Mouse (Mus musculus): ENCODE results near the gene Fancd2os.

DNA sequence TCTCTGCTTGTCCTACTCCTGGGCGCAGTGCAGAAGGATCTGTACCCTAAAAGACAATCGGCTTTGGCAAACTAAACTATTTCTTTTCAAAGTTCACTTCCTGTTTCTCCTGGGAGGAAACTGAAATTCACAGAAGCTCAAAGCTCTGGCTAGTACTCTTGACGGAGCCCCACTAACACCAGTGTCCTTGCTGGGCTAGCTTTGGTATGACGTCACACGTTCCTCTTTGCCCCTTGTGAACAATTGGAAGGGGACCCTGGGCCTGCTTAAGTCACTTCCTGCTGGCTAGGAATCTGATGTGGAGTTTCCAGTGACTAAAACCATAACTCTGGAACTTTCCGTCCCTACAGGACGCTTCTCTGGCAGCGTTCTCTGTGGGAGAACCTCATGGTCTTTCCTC, 44.3 kb upstream of the Fancd2os start:
- TF ChIP-seq GATA1 (IDR thresholded peaks at IDR 0.05; ENCODE audit: borderline replicate concordance, low read length) (no peak), FLI1 (IDR thresholded peaks at IDR 0.05; ENCODE audit: low read length) (no peak)

Data from megakaryocyte, embryonic 14.5 days (primary cell).